Mouse (Mus musculus) midbrain, embryonic 11.5 days (tissue): ENCODE measurements around the gene Npc1l1. TPM values are rescaled to one million over a fixed set of nuclear protein-coding genes. Genes with fewer than 3 reads are reported as not detected.
"Not testable (repeated sequence)": the region's sequence is repeated elsewhere in the genome, so short reads cannot be mapped to it uniquely, and the experiment has no call there.

ENCODE experiments used
- ATAC-seq: fragments of 200-750 bp; cut with Nextera tagmentation; 2 replicates; pipeline ENCODE4 v1.8.0; 2017; ENCODE audit warnings: moderate TSS enrichment, moderate library complexity; ENCODE audit not compliant: low FRiP score
- DNase-seq: peaks from one replicate; pipeline ENCODE4 v3.0.0; 2015; ENCODE audit warnings: low spot score; ENCODE audit errors: missing footprints
- H3K27ac ChIP-seq: fragments of 300-500 bp; sonication (generic); 2 replicates; pipeline ENCODE4 v1.5.1; 2014; ENCODE audit warnings: low read depth, low read length
- H3K27me3 ChIP-seq: fragments of 300-500 bp; sonication (generic); 2 replicates; pipeline ENCODE4 v1.6.1; 2014; ENCODE audit warnings: mild to moderate bottlenecking, low read length, moderate library complexity, mixed read lengths; ENCODE audit not compliant: control insufficient read depth, insufficient read depth
- H3K36me3 ChIP-seq: fragments of 300-500 bp; sonication (generic); 2 replicates; pipeline ENCODE4 v1.6.1; 2014; ENCODE audit warnings: mild to moderate bottlenecking, low read length, moderate library complexity, mixed read lengths; ENCODE audit not compliant: control insufficient read depth, insufficient read depth
- H3K4me1 ChIP-seq: fragments of 300-500 bp; sonication (generic); 2 replicates; pipeline ENCODE4 v1.6.1; 2014; ENCODE audit warnings: low read length; ENCODE audit not compliant: control insufficient read depth, insufficient read depth
- H3K4me2 ChIP-seq: fragments of 300-500 bp; sonication (generic); 2 replicates; pipeline ENCODE4 v1.6.1; 2014; ENCODE audit warnings: mild to moderate bottlenecking, moderate library complexity
- H3K4me3 ChIP-seq: fragments of 300-500 bp; sonication (generic); 2 replicates; pipeline ENCODE4 v1.5.1; 2014; ENCODE audit warnings: low read depth, low read length
- H3K9ac ChIP-seq: fragments of 300-500 bp; sonication (generic); 2 replicates; pipeline ENCODE4 v1.6.1; 2014; ENCODE audit warnings: low read length
- H3K9me3 ChIP-seq: fragments of 300-500 bp; sonication (generic); 2 replicates; pipeline ENCODE4 v1.6.1; 2016; ENCODE audit warnings: low read length; ENCODE audit not compliant: control insufficient read depth
- WGBS: fragments of 180-500 bp; shearing (Covaris S2); extraction: QIAGEN DNeasy Blood & Tissue Kit; methylation state at CpG from one replicate; pipeline ENCODE4 v1.1.7; 2014; 5-methylcytosine and 5-hydroxymethylcytosine counted together
- polyA plus RNA-seq: library from polyadenylated mRNA; unstranded; fragments of >200 nt; fragmentation: Nextera tagmentation; extraction: Ambion mirVana; gene quantifications from 2 replicates; pipeline ENCODE4 v1.2.1, GENCODE M21; 2014

Gene Npc1l1
- polyA plus RNA-seq, 1 experiment from 2014 or later = not detected

DNA sequence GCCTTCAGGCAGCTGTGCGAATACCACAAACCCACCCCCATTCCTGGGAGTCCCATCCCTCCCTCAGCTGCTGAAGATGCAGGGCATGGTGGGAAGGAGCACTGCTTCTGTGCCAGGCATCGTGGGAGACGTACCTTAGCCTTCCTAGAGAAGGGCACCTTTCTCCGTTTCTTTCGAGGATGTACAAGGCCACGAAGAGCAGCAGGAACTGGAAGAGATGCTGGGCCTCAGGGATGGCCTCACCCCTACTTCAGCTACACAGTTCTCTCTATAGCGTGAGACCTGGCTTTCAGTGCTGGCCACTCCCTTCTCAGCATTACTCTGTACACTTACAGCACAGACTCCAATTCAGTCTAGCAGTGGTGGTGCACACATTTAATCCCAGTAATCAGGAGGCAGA, 29.5 kb upstream of the Npc1l1 start:
- Histone ChIP-seq H3K4me3 (no peak overlapping the region), H3K4me1 (no peaks in the 10 kb centered on the region), H3K36me3 (peaks cover 46% of the 10 kb centered on the region), H3K9ac (no peak overlapping the region), H3K9me3 (no peaks in the 10 kb centered on the region), H3K27me3 (no peaks in the 10 kb centered on the region), H3K27ac (no peak overlapping the region), H3K4me2 (no peak overlapping the region)
- ATAC-seq (no peak), DNase-seq (no peak)
- 96% methylated on average over 7 of the region's 7 CpGs for WGBS

- Histone ChIP-seq H3K4me3 (no peak overlapping the region), H3K9me3 (no peaks in the 10 kb centered on the region), H3K27ac (no peak overlapping the region), H3K36me3 (peaks cover 26% of the 10 kb centered on the region), H3K4me1 (no peaks in the 10 kb centered on the region), H3K9ac (no peak overlapping the region), H3K4me2 (no peak overlapping the region), H3K27me3 (no peaks in the 10 kb centered on the region)
- 79% methylated on average over 6 of the region's 6 CpGs for WGBS
- DNase-seq (no peak), ATAC-seq (0 out of 2 replicates have a peak, but pooled peaks have one; percentile 44)
Observed at GRCm38 (mm10) chr11:6256490-6257072, 26.6 kb upstream of the Npc1l1 start.

DNA sequence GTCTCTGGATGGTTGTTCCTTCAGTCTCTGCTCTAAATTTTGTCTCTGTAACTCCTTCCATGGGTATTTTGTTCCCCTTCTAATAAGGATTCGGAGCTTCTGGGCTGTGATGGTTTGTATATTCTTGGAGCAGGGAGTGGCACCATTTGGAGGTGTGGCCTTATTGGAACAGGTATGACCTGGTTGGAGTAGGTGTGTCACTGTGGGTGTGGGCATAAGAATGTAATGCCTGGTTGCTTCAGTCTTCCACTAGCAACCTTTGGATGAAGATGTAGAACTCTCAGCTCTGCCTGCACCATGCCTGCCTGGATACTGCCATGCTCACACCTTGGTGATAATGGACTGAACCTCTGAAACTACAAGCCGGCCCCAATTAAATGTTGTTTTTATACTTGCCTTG, 24.7 kb upstream of the Npc1l1 start:
- 88% methylated on average over 2 of the region's 2 CpGs for WGBS
- peaks cover 14% of the 10 kb centered on the region for H3K36me3 ChIP-seq
- H3K27ac ChIP-seq, H3K4me3 ChIP-seq, H3K4me1 ChIP-seq, H3K27me3 ChIP-seq, ATAC-seq, H3K4me2 ChIP-seq, DNase-seq, H3K9me3 ChIP-seq, H3K9ac ChIP-seq: not testable (repeated sequence)

- Histone ChIP-seq H3K4me3 (no peak overlapping the region), H3K9me3 (no peaks in the 10 kb centered on the region), H3K36me3 (no peaks in the 10 kb centered on the region), H3K27ac (no peak overlapping the region), H3K4me2 (no peak overlapping the region), H3K27me3 (no peaks in the 10 kb centered on the region), H3K4me1 (no peaks in the 10 kb centered on the region), H3K9ac (no peak overlapping the region)
- ATAC-seq (no peak), DNase-seq (peak; percentile 51)
- 86% methylated on average over 4 of the region's 4 CpGs for WGBS
Observed at GRCm38 (mm10) chr11:6252824-6253223, 22.9 kb upstream of the Npc1l1 start.

- no peaks in the 10 kb centered on the region for H3K9me3 ChIP-seq
- WGBS = 89% methylated on average over 5 of the region's 5 CpGs
- peak; percentile 72 for DNase-seq
Observed at GRCm38 (mm10) chr11:6252248-6252647, 22.3 kb upstream of the Npc1l1 start.

DNA sequence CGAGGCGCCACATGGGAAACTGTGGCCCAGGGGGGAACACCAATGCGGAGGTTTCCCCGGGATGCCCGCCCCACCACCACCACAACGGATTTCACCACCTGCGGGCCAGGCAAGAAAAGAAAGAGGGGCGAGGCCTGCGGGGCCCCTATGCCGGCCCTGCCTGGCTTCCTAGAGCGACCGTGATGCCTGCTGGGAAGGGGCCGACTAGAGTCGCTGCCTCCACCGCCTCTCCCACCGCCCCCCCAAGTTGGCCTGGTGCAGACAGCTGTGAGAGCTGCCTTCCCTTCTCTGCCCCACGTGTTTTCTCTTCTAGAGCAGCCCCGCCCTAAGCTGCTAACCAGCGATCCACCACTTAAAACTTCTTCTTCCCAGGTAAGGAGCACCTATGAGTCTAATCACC, 14.8 kb upstream of the Npc1l1 start:
- 43% methylated on average over 19 of the region's 19 CpGs for WGBS
- no peak for ATAC-seq
- H3K4me2 ChIP-seq = no peak overlapping the region

More at GRCm38 (mm10) chr11:6252248-6252647, 22.3 kb upstream of the Npc1l1 start:
- Histone ChIP-seq H3K27ac (no peak overlapping the region), H3K9ac (no peak overlapping the region), H3K4me1 (no peaks in the 10 kb centered on the region), H3K27me3 (no peaks in the 10 kb centered on the region), H3K4me2 (no peak overlapping the region), H3K36me3 (no peaks in the 10 kb centered on the region), H3K4me3 (no peak overlapping the region)
- ATAC-seq = no peak

DNA sequence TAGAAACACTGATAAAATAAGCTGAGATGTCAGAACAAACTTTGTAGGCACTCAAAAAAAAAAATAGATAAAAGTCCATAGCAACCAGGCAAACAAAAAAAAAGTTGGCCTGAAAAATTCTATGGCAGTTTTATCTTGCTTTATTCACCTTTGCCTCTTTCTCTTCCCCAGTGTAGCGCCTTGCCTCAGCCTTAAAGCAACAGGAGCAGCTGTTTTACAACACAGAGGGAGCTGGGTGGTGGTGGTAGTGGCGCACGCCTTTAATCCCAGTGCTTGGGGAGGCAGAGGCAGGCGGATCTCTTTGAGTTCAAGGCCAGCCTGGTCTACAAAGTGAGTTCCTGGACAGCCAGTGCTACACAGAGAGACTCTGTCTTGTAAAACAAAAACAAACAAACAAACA, 3.1 kb upstream of the Npc1l1 start:
- no peaks in the 10 kb centered on the region for H3K36me3 ChIP-seq
- H3K9me3 ChIP-seq = peaks cover under 1% of the 10 kb centered on the region; the same call in 1 of the 2 replicates
- 89% methylated on average over 4 of the region's 4 CpGs for whole genome bisulfite sequencing
- DNase-seq (no peak), ATAC-seq (no peak)
- no peak overlapping the region for H3K27ac ChIP-seq
- H3K4me2 ChIP-seq = no peak overlapping the region
- no peaks in the 10 kb centered on the region for H3K4me1 ChIP-seq
- H3K4me3 ChIP-seq = no peak overlapping the region
- H3K9ac ChIP-seq = no peak overlapping the region
- H3K27me3 ChIP-seq = no peaks in the 10 kb centered on the region

More for the DNA sequence above, 14.8 kb upstream of the Npc1l1 start:
- H3K27ac ChIP-seq = no peak overlapping the region
- no peak overlapping the region for H3K9ac ChIP-seq
- no peak overlapping the region for H3K4me3 ChIP-seq
- no peaks in the 10 kb centered on the region for H3K36me3 ChIP-seq
- no peak for DNase-seq
- no peaks in the 10 kb centered on the region; the same call in 1 of the 2 replicates for H3K27me3 ChIP-seq
- no peaks in the 10 kb centered on the region for H3K4me1 ChIP-seq
- H3K9me3 ChIP-seq = no peaks in the 10 kb centered on the region

- Histone ChIP-seq H3K36me3 (no peaks in the 10 kb centered on the region), H3K4me3 (no peak overlapping the region), H3K9ac (no peak overlapping the region), H3K27me3 (no peaks in the 10 kb centered on the region), H3K4me2 (no peak overlapping the region), H3K9me3 (no peaks in the 10 kb centered on the region), H3K27ac (no peak overlapping the region), H3K4me1 (no peaks in the 10 kb centered on the region)
- ATAC-seq = no peak
- DNase-seq = no peak
- 80% methylated on average over 14 of the region's 14 CpGs for WGBS
Observed at GRCm38 (mm10) chr11:6224541-6225229, 5.3 kb downstream of the Npc1l1 start.

DNA sequence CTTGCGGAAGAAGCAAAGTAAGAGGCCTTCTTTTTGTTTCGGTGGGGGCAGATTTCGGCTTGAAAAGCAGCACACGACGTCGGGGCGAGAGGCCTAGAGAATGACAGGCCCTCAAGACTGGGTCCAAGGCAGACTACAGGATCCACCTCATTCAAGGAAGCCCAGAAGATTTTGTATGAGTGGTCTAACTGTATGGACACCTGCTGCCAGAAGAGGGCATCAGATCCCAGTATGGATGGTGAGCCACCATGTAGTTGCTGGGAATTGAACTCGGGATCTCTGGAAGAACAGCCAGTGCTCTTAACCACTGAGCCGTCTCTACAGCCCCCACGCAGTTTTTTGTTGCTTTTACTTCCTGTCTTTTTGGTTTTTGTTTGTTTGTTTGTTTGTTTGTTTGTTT, 7.8 kb downstream of the Npc1l1 start:
- 93% methylated on average over 10 of the region's 10 CpGs for WGBS
- Histone ChIP-seq H3K4me1 (no peaks in the 10 kb centered on the region), H3K9ac (no peak overlapping the region), H3K4me3 (no peak overlapping the region), H3K9me3 (no peaks in the 10 kb centered on the region), H3K36me3 (no peaks in the 10 kb centered on the region), H3K27ac (no peak overlapping the region), H3K27me3 (no peaks in the 10 kb centered on the region), H3K4me2 (no peak overlapping the region)
- DNase-seq (no peak), ATAC-seq (no peak)
